Mouse (Mus musculus): ENCODE measurements around the gene Gper1. TPM values are rescaled to one million over a fixed set of nuclear protein-coding genes. Genes with fewer than 3 reads are reported as not detected.

Gper1 gene
- 1 to 10 TPM; 4.4 to 4.7 TPM for total RNA-seq (2021)
- long read RNA-seq, experiment 1, transcript Gper1-201 (3 exons, 2,537 nt): major isoform, 5 of 8 reads
- long read RNA-seq, experiment 1, partial matches to known transcripts: 3 of 8 reads
- long read RNA-seq, experiment 1, other reads (novel, unspliced or antisense): 0 of 8 reads
- long read RNA-seq, experiment 2, transcript Gper1-201 (3 exons, 2,537 nt): major isoform, 16 of 18 reads
- long read RNA-seq, experiment 2, partial matches to known transcripts: 0 of 18 reads
- long read RNA-seq, experiment 2, other reads (novel, unspliced or antisense): 2 of 18 reads

- peak in 1 of 2 experiments; percentile 60 for DNase-seq (ENCODE audit: low spot score in 2 of 2)
- intact Hi-C loops (cut with DNase I): no loop called here
These were observed at the start of gene Gper1 for GRCm38 (mm10) chr5:139423026-139423865. Gene Gper1 (plus strand): TSS chr5:139423151.

- intact Hi-C loops (cut with DNase I): no loop called here
- no peak for DNase-seq (ENCODE audit: low spot score in 2 of 2)
These were observed 49.0 kb upstream of the Gper1 start for GRCm38 (mm10) chr5:139373889-139374444.

- intact Hi-C loops (cut with DNase I): no loop called here
- no peak for DNase-seq (ENCODE audit: low spot score in 2 of 2)
These were observed 48.1 kb upstream of the Gper1 start for GRCm38 (mm10) chr5:139374841-139375240.

- intact Hi-C loops (cut with DNase I): no loop called here
- peak; percentile 56 to 62 for DNase-seq (ENCODE audit: low spot score in 2 of 2)
These were observed 45.3 kb upstream of the Gper1 start, which contains the start of gene Gpr146 for GRCm38 (mm10) chr5:139377468-139378270. Gene Gpr146 (plus strand): TSS chr5:139377697.

GRCm38 (mm10) chr5:139378271-139378556 lies 44.7 kb upstream of the Gper1 start:
- intact Hi-C loops (cut with DNase I): no loop called here
- no peak for DNase-seq (ENCODE audit: low spot score in 2 of 2)

- intact Hi-C loops (cut with DNase I): no loop called here
- peak in 1 of 2 experiments; percentile 53 for DNase-seq (ENCODE audit: low spot score in 2 of 2)
These were observed 43.8 kb upstream of the Gper1 start for GRCm38 (mm10) chr5:139378986-139379629.

GRCm38 (mm10) chr5:139379771-139380384 lies 43.1 kb upstream of the Gper1 start:
- no peak for DNase-seq (ENCODE audit: low spot score in 2 of 2)
- intact Hi-C loops (cut with DNase I): no loop called here

GRCm38 (mm10) chr5:139380385-139381248 lies 42.3 kb upstream of the Gper1 start:
- DNase-seq (ENCODE audit: low spot score in 2 of 2): peak; percentile 85 to 86
- intact Hi-C loops (cut with DNase I): no loop called here

- intact Hi-C loops (cut with DNase I): no loop called here
- no peak for DNase-seq (ENCODE audit: low spot score in 2 of 2)
These were observed 41.1 kb upstream of the Gper1 start for GRCm38 (mm10) chr5:139381586-139382513.

GRCm38 (mm10) chr5:139382760-139383159 lies 40.2 kb upstream of the Gper1 start:
- peak; percentile 58 to 67 for DNase-seq (ENCODE audit: low spot score in 2 of 2)
- intact Hi-C loops (cut with DNase I): no loop called here

GRCm38 (mm10) chr5:139383234-139383633 lies 39.7 kb upstream of the Gper1 start:
- intact Hi-C loops (cut with DNase I): no loop called here

GRCm38 (mm10) chr5:139384531-139384930 lies 38.4 kb upstream of the Gper1 start:
- DNase-seq (ENCODE audit: low spot score in 2 of 2): no peak
- intact Hi-C loops (cut with DNase I): no loop called here

More at GRCm38 (mm10) chr5:139383234-139383633, 39.7 kb upstream of the Gper1 start:
- no peak for DNase-seq (ENCODE audit: low spot score in 2 of 2)

GRCm38 (mm10) chr5:139386047-139386446 lies 36.9 kb upstream of the Gper1 start:
- DNase-seq (ENCODE audit: low spot score in 2 of 2): no peak
- intact Hi-C loops (cut with DNase I): no loop called here

- intact Hi-C loops (cut with DNase I): no loop called here
- no peak for DNase-seq (ENCODE audit: low spot score in 2 of 2)
These were observed 35.4 kb upstream of the Gper1 start for GRCm38 (mm10) chr5:139387329-139388194.

- no peak for DNase-seq (ENCODE audit: low spot score in 2 of 2)
- intact Hi-C loops (cut with DNase I): no loop called here
These were observed 34.8 kb upstream of the Gper1 start for GRCm38 (mm10) chr5:139388195-139388570.

Data from left cerebral cortex, postnatal 14 days (tissue).